Mouse (Mus musculus) kidney, embryonic 16.5 days (tissue): ENCODE data around the gene Parn. TPM values are rescaled to one million over a fixed set of nuclear protein-coding genes. Genes with fewer than 3 reads are reported as not detected.

Source experiments
- ATAC-seq: fragments of 200-750 bp; cut with Nextera tagmentation; 2 replicates; pipeline ENCODE4 v1.8.0; 2017; ENCODE audit warnings: moderate TSS enrichment; ENCODE audit not compliant: low FRiP score, low TSS enrichment
- H3K27ac ChIP-seq: fragments of 300-500 bp; sonication (generic); 2 replicates; pipeline ENCODE4 v1.5.1; 2014; ENCODE audit warnings: low read length
- H3K27me3 ChIP-seq: fragments of 300-500 bp; sonication (generic); 2 replicates; pipeline ENCODE4 v1.6.1; 2014; ENCODE audit warnings: low read length, control low read depth, mixed read lengths; ENCODE audit not compliant: insufficient read depth
- H3K36me3 ChIP-seq: fragments of 300-500 bp; sonication (generic); 2 replicates; pipeline ENCODE4 v1.6.1; 2014; ENCODE audit warnings: low read length, control low read depth, mixed read lengths; ENCODE audit not compliant: insufficient read depth
- H3K4me1 ChIP-seq: fragments of 300-500 bp; sonication (generic); 2 replicates; pipeline ENCODE4 v1.6.1; 2014; ENCODE audit warnings: low read length, control low read depth, mixed read lengths; ENCODE audit not compliant: insufficient read depth
- H3K4me2 ChIP-seq: fragments of 300-500 bp; sonication (generic); replicated peaks from 2 replicates; pipeline ENCODE4 v1.6.1; 2014; ENCODE audit warnings: low read depth, low read length
- H3K4me3 ChIP-seq: fragments of 300-500 bp; sonication (generic); 2 replicates; pipeline ENCODE4 v1.5.1; 2014; ENCODE audit warnings: mild to moderate bottlenecking, low read length
- H3K9ac ChIP-seq: fragments of 300-500 bp; sonication (generic); replicated peaks from 2 replicates; pipeline ENCODE4 v1.6.1; 2014; ENCODE audit warnings: low read length
- H3K9me3 ChIP-seq: fragments of 300-500 bp; sonication (generic); 2 replicates; pipeline ENCODE4 v1.6.1; 2016; ENCODE audit warnings: low read length, control low read depth
- WGBS: fragments of 180-500 bp; shearing (Covaris S2); extraction: QIAGEN DNeasy Blood & Tissue Kit; methylation state at CpG from one replicate; pipeline ENCODE4 v1.1.7; 2014; 5-methylcytosine and 5-hydroxymethylcytosine counted together
- polyA plus RNA-seq: library from polyadenylated mRNA; unstranded; fragments of >200 nt; fragmentation: Nextera tagmentation; extraction: Ambion mirVana; gene quantifications from 2 replicates; pipeline ENCODE4 v1.2.1, GENCODE M21; 2015

Parn gene
- polyA plus RNA-seq, 1 experiment from 2014 or later = 49.1 TPM

DNA sequence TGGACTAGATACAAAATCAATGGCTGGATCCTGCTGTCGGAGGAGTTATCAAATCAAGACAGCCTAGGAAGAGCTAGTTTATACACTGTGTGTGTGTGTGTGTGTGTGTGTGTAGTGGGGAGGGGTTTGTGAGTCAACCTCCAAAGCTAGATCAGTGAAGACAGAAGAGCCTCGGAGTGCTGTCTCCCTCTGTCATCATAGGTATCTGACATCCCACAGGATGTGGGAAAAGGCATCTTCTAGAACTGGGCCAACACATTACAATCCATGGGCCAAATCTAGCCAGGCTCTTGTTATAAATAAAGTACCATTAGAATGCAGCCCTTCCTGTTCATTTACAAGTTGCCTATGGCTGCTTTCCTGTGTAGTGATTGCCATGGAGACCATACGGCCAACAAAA is 163.5 kb downstream of the Parn start:
- Histone ChIP-seq H3K36me3 (no peaks in the 10 kb centered on the region), H3K27ac (no peak overlapping the region), H3K4me2 (no peak overlapping the region), H3K9ac (no peak overlapping the region), H3K9me3 (no peaks in the 10 kb centered on the region), H3K27me3 (no peaks in the 10 kb centered on the region), H3K4me1 (no peaks in the 10 kb centered on the region), H3K4me3 (no peak overlapping the region)
- WGBS = 86% methylated on average over 3 of the region's 3 CpGs
- ATAC-seq = no peak

- no peak for ATAC-seq
- H3K9me3 ChIP-seq = no peaks in the 10 kb centered on the region
- H3K36me3 ChIP-seq = no peaks in the 10 kb centered on the region
- H3K9ac ChIP-seq = no peak overlapping the region
- H3K4me2 ChIP-seq = no peak overlapping the region
- H3K4me1 ChIP-seq = no peaks in the 10 kb centered on the region
- H3K4me3 ChIP-seq = no peak overlapping the region
- H3K27ac ChIP-seq = no peak overlapping the region
- 78% methylated on average over 3 of the region's 3 CpGs for WGBS
- no peaks in the 10 kb centered on the region for H3K27me3 ChIP-seq
Measured at GRCm38 (mm10) chr16:13498923-13499322, 169.0 kb downstream of the Parn start.

- Histone ChIP-seq H3K27ac (no peak overlapping the region), H3K9me3 (no peaks in the 10 kb centered on the region), H3K4me3 (no peak overlapping the region), H3K4me1 (no peaks in the 10 kb centered on the region), H3K9ac (no peak overlapping the region), H3K4me2 (no peak overlapping the region), H3K27me3 (no peaks in the 10 kb centered on the region), H3K36me3 (no peaks in the 10 kb centered on the region)
- 89% methylated on average over 3 of the region's 3 CpGs for WGBS
- no peak for ATAC-seq
Measured at GRCm38 (mm10) chr16:13493981-13494380, 174.0 kb downstream of the Parn start.

GRCm38 (mm10) chr16:13492996-13493395 is 175.0 kb downstream of the Parn start:
- ATAC-seq = no peak
- 80% methylated on average over 3 of the region's 3 CpGs for WGBS
- no peak overlapping the region for H3K4me2 ChIP-seq

DNA sequence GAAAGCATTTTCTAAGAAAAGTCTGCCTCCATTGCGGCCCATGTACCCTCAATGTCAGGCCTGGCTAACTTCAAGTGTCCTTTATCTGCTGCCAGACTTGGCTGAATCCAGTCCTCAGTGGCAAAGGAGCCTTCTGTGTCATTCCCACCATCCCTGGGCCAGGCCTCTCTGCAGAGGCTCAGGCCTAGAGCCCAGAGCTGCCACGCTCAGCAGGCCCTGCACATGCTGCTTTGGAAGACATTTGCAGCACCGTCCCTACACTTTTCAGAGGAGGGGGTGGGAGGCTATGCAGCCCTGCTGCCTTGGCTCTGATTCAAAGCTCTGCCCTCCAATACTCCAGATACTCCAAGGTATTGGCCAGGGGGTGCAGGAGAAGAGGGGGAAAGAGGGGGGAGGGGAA is 176.2 kb downstream of the Parn start:
- WGBS = 79% methylated on average over 3 of the region's 3 CpGs
- no peak overlapping the region for H3K27ac ChIP-seq

More at GRCm38 (mm10) chr16:13492996-13493395, 175.0 kb downstream of the Parn start:
- Histone ChIP-seq H3K9me3 (no peaks in the 10 kb centered on the region), H3K27me3 (no peaks in the 10 kb centered on the region), H3K4me1 (no peaks in the 10 kb centered on the region), H3K4me3 (no peak overlapping the region), H3K36me3 (no peaks in the 10 kb centered on the region), H3K27ac (no peak overlapping the region), H3K9ac (no peak overlapping the region)

More for the DNA sequence above, 176.2 kb downstream of the Parn start:
- no peaks in the 10 kb centered on the region for H3K27me3 ChIP-seq
- no peak overlapping the region for H3K9ac ChIP-seq
- no peak overlapping the region for H3K4me2 ChIP-seq
- no peaks in the 10 kb centered on the region for H3K4me1 ChIP-seq
- no peak overlapping the region for H3K4me3 ChIP-seq
- ATAC-seq = no peak
- no peaks in the 10 kb centered on the region for H3K36me3 ChIP-seq
- no peaks in the 10 kb centered on the region for H3K9me3 ChIP-seq

Other genes starting within 250 kb of the Parn start
- 53.7 and 58.0 TPM in 2 replicates for gene Bfar, start 3.7 kb upstream of the Parn start, polyA plus RNA-seq
- 4.9 and 5.9 TPM in 2 replicates for gene 3110001I22Rik, start 3.8 kb upstream of the Parn start, polyA plus RNA-seq
- 0.35 TPM in 1 of 2 replicates, not detected in the other for gene Pla2g10, start 62.8 kb upstream of the Parn start, polyA plus RNA-seq
- 63.8 and 69.8 TPM in 2 replicates for gene Rrn3, start 112.5 kb upstream of the Parn start, polyA plus RNA-seq
- gene Ntan1, start 150.7 kb upstream of the Parn start, polyA plus RNA-seq = 157 and 159 TPM in 2 replicates
- 87.7 and 88.5 TPM in 2 replicates for gene Pdxdc1, start 235.0 kb upstream of the Parn start, polyA plus RNA-seq
- 9.5 and 12.4 TPM in 2 replicates for gene Mpv17l, start 235.0 kb upstream of the Parn start, polyA plus RNA-seq